Mouse (Mus musculus): ENCODE results near the gene Vmp1. TPM values are rescaled to one million over a fixed set of nuclear protein-coding genes. Genes with fewer than 3 reads are reported as not detected.

Vmp1 gene
- polyA plus RNA-seq, 1 experiment from 2014 or later = 220 TPM

- no peak overlapping the region for H3K4me3 ChIP-seq (ENCODE audit: low read length)
- H3K9me3 ChIP-seq (ENCODE audit: control insufficient read depth, low read length) = no peaks in the 10 kb centered on the region
- H3K9ac ChIP-seq (ENCODE audit: low read depth, low read length) = no peak overlapping the region
- no peaks in the 10 kb centered on the region for H3K4me1 ChIP-seq (ENCODE audit: control insufficient read depth, insufficient read depth, low read length)
- no peaks in the 10 kb centered on the region for H3K27me3 ChIP-seq (replicated peaks; ENCODE audit: control insufficient read depth, insufficient read depth, low read length)
- H3K36me3 ChIP-seq (ENCODE audit: control insufficient read depth, insufficient read depth, low read length) = no peaks in the 10 kb centered on the region
- peak; percentile 73 for ATAC-seq
- WGBS = 50% methylated on average over 2 of the region's 2 CpGs
- no peak overlapping the region for H3K4me2 ChIP-seq (ENCODE audit: low read depth, low read length)
- no peak overlapping the region for H3K27ac ChIP-seq (ENCODE audit: low read length)
Measured at GRCm38 (mm10) chr11:86614056-86614530, 69.5 kb downstream of the Vmp1 start.

- Histone ChIP-seq H3K9me3 (ENCODE audit: control insufficient read depth, low read length) (no peaks in the 10 kb centered on the region), H3K36me3 (ENCODE audit: control insufficient read depth, insufficient read depth, low read length) (no peaks in the 10 kb centered on the region), H3K4me2 (ENCODE audit: low read depth, low read length) (no peak overlapping the region), H3K27ac (ENCODE audit: low read length) (no peak overlapping the region), H3K9ac (ENCODE audit: low read depth, low read length) (no peak overlapping the region), H3K4me3 (ENCODE audit: low read length) (no peak overlapping the region), H3K27me3 (replicated peaks; ENCODE audit: control insufficient read depth, insufficient read depth, low read length) (no peaks in the 10 kb centered on the region), H3K4me1 (ENCODE audit: control insufficient read depth, insufficient read depth, low read length) (no peaks in the 10 kb centered on the region)
- 94% methylated on average over 1 of the region's 1 CpGs for WGBS
- no peak for ATAC-seq
Measured at GRCm38 (mm10) chr11:86611991-86612390, 71.6 kb downstream of the Vmp1 start.

- no peak overlapping the region for H3K27ac ChIP-seq (ENCODE audit: low read length)
- H3K9ac ChIP-seq (ENCODE audit: low read depth, low read length) = no peak overlapping the region
- 88% methylated on average over 3 of the region's 3 CpGs for WGBS
- H3K36me3 ChIP-seq (ENCODE audit: control insufficient read depth, insufficient read depth, low read length) = peaks cover 6% of the 10 kb centered on the region
- H3K9me3 ChIP-seq (ENCODE audit: control insufficient read depth, low read length) = no peaks in the 10 kb centered on the region
- 0 out of 2 replicates have a peak, but pooled peaks cover 2% of the 10 kb centered on the region for H3K4me1 ChIP-seq (ENCODE audit: control insufficient read depth, insufficient read depth, low read length)
- no peaks in the 10 kb centered on the region for H3K27me3 ChIP-seq (replicated peaks; ENCODE audit: control insufficient read depth, insufficient read depth, low read length)
- no peak overlapping the region for H3K4me2 ChIP-seq (ENCODE audit: low read depth, low read length)
- ATAC-seq = no peak
- H3K4me3 ChIP-seq (ENCODE audit: low read length) = no peak overlapping the region
Measured at GRCm38 (mm10) chr11:86610239-86610638, 73.4 kb downstream of the Vmp1 start.

GRCm38 (mm10) chr11:86607808-86608350 lies 75.8 kb downstream of the Vmp1 start:
- Histone ChIP-seq H3K27me3 (replicated peaks; ENCODE audit: control insufficient read depth, insufficient read depth, low read length) (no peaks in the 10 kb centered on the region), H3K4me3 (ENCODE audit: low read length) (no peak overlapping the region), H3K9ac (ENCODE audit: low read depth, low read length) (no peak overlapping the region), H3K9me3 (ENCODE audit: control insufficient read depth, low read length) (no peaks in the 10 kb centered on the region), H3K36me3 (ENCODE audit: control insufficient read depth, insufficient read depth, low read length) (peaks cover 6% of the 10 kb centered on the region), H3K4me1 (ENCODE audit: control insufficient read depth, insufficient read depth, low read length) (0 out of 2 replicates have a peak, but pooled peaks cover 5% of the 10 kb centered on the region), H3K27ac (ENCODE audit: low read length) (peak overlapping the region; percentile 60; the same call in 1 of the 2 replicates), H3K4me2 (ENCODE audit: low read depth, low read length) (no peak overlapping the region)
- 77% methylated on average over 2 of the region's 2 CpGs for WGBS
- no peak for ATAC-seq

GRCm38 (mm10) chr11:86606621-86607339 lies 76.9 kb downstream of the Vmp1 start:
- H3K36me3 ChIP-seq (ENCODE audit: control insufficient read depth, insufficient read depth, low read length) = peaks cover 6% of the 10 kb centered on the region
- H3K4me3 ChIP-seq (ENCODE audit: low read length) = no peak overlapping the region
- H3K27me3 ChIP-seq (replicated peaks; ENCODE audit: control insufficient read depth, insufficient read depth, low read length) = no peaks in the 10 kb centered on the region
- no peak overlapping the region for H3K4me2 ChIP-seq (ENCODE audit: low read depth, low read length)
- peak overlapping the region; percentile 78 for H3K27ac ChIP-seq (ENCODE audit: low read length)
- peak; percentile 80 for ATAC-seq
- WGBS = 86% methylated on average over 2 of the region's 2 CpGs
- no peak overlapping the region for H3K9ac ChIP-seq (ENCODE audit: low read depth, low read length)
- H3K4me1 ChIP-seq (ENCODE audit: control insufficient read depth, insufficient read depth, low read length) = 0 out of 2 replicates have a peak, but pooled peaks cover 5% of the 10 kb centered on the region
- no peaks in the 10 kb centered on the region for H3K9me3 ChIP-seq (ENCODE audit: control insufficient read depth, low read length)

GRCm38 (mm10) chr11:86604732-86605520 lies 78.7 kb downstream of the Vmp1 start:
- H3K4me2 ChIP-seq (ENCODE audit: low read depth, low read length) = no peak overlapping the region
- no peaks in the 10 kb centered on the region for H3K27me3 ChIP-seq (replicated peaks; ENCODE audit: control insufficient read depth, insufficient read depth, low read length)
- H3K4me1 ChIP-seq (ENCODE audit: control insufficient read depth, insufficient read depth, low read length) = 0 out of 2 replicates have a peak, but pooled peaks cover 5% of the 10 kb centered on the region
- peak overlapping the region; percentile 6 for H3K27ac ChIP-seq (ENCODE audit: low read length)
- 49% methylated on average over 5 of the region's 5 CpGs for WGBS
- ATAC-seq = peak; percentile 70
- peaks cover 6% of the 10 kb centered on the region for H3K36me3 ChIP-seq (ENCODE audit: control insufficient read depth, insufficient read depth, low read length)
- H3K9ac ChIP-seq (ENCODE audit: low read depth, low read length) = no peak overlapping the region
- H3K4me3 ChIP-seq (ENCODE audit: low read length) = no peak overlapping the region
- H3K9me3 ChIP-seq (ENCODE audit: control insufficient read depth, low read length) = no peaks in the 10 kb centered on the region

- H3K36me3 ChIP-seq (ENCODE audit: control insufficient read depth, insufficient read depth, low read length) = peaks cover 6% of the 10 kb centered on the region
- no peaks in the 10 kb centered on the region for H3K27me3 ChIP-seq (replicated peaks; ENCODE audit: control insufficient read depth, insufficient read depth, low read length)
- peak overlapping the region; percentile 6 for H3K27ac ChIP-seq (ENCODE audit: low read length)
- H3K9ac ChIP-seq (ENCODE audit: low read depth, low read length) = no peak overlapping the region
- no peak overlapping the region for H3K4me3 ChIP-seq (ENCODE audit: low read length)
- no peak for ATAC-seq
- no peak overlapping the region for H3K4me2 ChIP-seq (ENCODE audit: low read depth, low read length)
- no peaks in the 10 kb centered on the region for H3K9me3 ChIP-seq (ENCODE audit: control insufficient read depth, low read length)
- H3K4me1 ChIP-seq (ENCODE audit: control insufficient read depth, insufficient read depth, low read length) = 0 out of 2 replicates have a peak, but pooled peaks cover 5% of the 10 kb centered on the region
- WGBS = 88% methylated on average over 3 of the region's 3 CpGs
Measured at GRCm38 (mm10) chr11:86604289-86604688, 79.3 kb downstream of the Vmp1 start.

GRCm38 (mm10) chr11:86603719-86604118 lies 79.9 kb downstream of the Vmp1 start:
- no peaks in the 10 kb centered on the region for H3K9me3 ChIP-seq (ENCODE audit: control insufficient read depth, low read length)
- H3K27me3 ChIP-seq (replicated peaks; ENCODE audit: control insufficient read depth, insufficient read depth, low read length) = no peaks in the 10 kb centered on the region
- 0 out of 2 replicates have a peak, but pooled peaks cover 5% of the 10 kb centered on the region for H3K4me1 ChIP-seq (ENCODE audit: control insufficient read depth, insufficient read depth, low read length)
- H3K27ac ChIP-seq (ENCODE audit: low read length) = peak overlapping the region; percentile 6; the same call in 1 of the 2 replicates
- no peak overlapping the region for H3K9ac ChIP-seq (ENCODE audit: low read depth, low read length)
- H3K4me2 ChIP-seq (ENCODE audit: low read depth, low read length) = no peak overlapping the region
- WGBS = 75% methylated on average over 1 of the region's 1 CpGs
- ATAC-seq = no peak
- peaks cover 6% of the 10 kb centered on the region for H3K36me3 ChIP-seq (ENCODE audit: control insufficient read depth, insufficient read depth, low read length)
- H3K4me3 ChIP-seq (ENCODE audit: low read length) = no peak overlapping the region

GRCm38 (mm10) chr11:86602116-86602515 lies 81.5 kb downstream of the Vmp1 start:
- Histone ChIP-seq H3K36me3 (ENCODE audit: control insufficient read depth, insufficient read depth, low read length) (peaks cover 6% of the 10 kb centered on the region), H3K4me1 (ENCODE audit: control insufficient read depth, insufficient read depth, low read length) (0 out of 2 replicates have a peak, but pooled peaks cover 5% of the 10 kb centered on the region), H3K9ac (ENCODE audit: low read depth, low read length) (no peak overlapping the region), H3K4me2 (ENCODE audit: low read depth, low read length) (no peak overlapping the region), H3K27me3 (replicated peaks; ENCODE audit: control insufficient read depth, insufficient read depth, low read length) (no peaks in the 10 kb centered on the region), H3K9me3 (ENCODE audit: control insufficient read depth, low read length) (no peaks in the 10 kb centered on the region), H3K27ac (ENCODE audit: low read length) (0 out of 2 replicates have a peak overlapping the region, but pooled peaks have one; percentile 28), H3K4me3 (ENCODE audit: low read length) (no peak overlapping the region)
- no peak for ATAC-seq
- WGBS = 56% methylated on average over 3 of the region's 3 CpGs

Data from intestine, embryonic 16.5 days (tissue).